Comparison of ENCODE assay signal across 10 mouse cellular contexts in the genomic region with DNA sequence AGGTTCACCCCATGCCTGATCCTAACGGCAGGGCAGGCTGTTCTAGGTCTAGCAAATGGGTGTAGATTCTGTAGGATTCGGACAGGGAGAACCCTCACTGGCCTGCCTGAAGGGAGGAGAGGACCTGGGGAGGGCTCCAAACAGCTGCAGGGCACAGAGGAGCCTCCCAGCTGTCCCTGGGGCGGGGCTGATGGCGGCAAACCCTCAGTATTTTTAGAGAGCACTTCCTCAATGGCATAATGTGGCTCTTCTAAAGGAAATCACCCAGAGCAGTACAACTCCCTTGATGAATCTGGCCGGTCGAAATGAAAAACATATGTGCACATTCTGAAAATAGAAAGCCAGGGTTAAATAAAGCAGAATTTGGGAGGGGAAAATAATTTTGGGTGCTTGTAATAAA.
DNase-seq lines count a peak whose midpoint lies in the region; ATAC-seq and TF ChIP-seq lines count a peak whose summit lies in the region.
"Had no signal": no experiment of that assay in that cellular context is flagged by ENCODE, and none has a peak within 500 bp of the region (broad histone marks: within the 10 kb centered on the region; RNA-seq: fewer than 3 reads in every experiment).

No protein-coding gene starts in this region.

- H3K4me2 ChIP-seq in forebrain, embryonic 12.5 days = no peak overlapping the region
- no peak overlapping the region for H3K4me2 ChIP-seq in intestine, embryonic 15.5 days (replicated peaks)
- H3K4me2 ChIP-seq: heart, embryonic 15.5 days had no signal

- TF ChIP-seq POLR2A in kidney, adult 2 months (IDR thresholded peaks at IDR 0.05; ENCODE audit: low read depth, low read length) = no peak

- no peak for DNase-seq in forebrain, embryonic 10.5 days (ENCODE audit: extremely low spot score, low spot score)
- peak; percentile 56 to 57 for DNase-seq in spleen, postnatal 36 days (ENCODE audit: low spot score in 2 of 2)
- DNase-seq in kidney, adult 2 months = no peak
- DNase-seq in kidney, adult 18-20 months = no peak
- DNase-seq: lung, adult 18-20 months had no signal

- no peak overlapping the region for H3K4me3 ChIP-seq in forebrain, embryonic 10.5 days
- H3K4me3 ChIP-seq in forebrain, embryonic 12.5 days (replicated peaks) = no peak overlapping the region
- H3K4me3 ChIP-seq in intestine, embryonic 15.5 days (replicated peaks) = no peak overlapping the region
- no peak overlapping the region for H3K4me3 ChIP-seq in kidney, adult 2 months (ENCODE audit: insufficient read depth, low read depth, low read length)
- H3K4me3 ChIP-seq: heart, embryonic 15.5 days had no signal

- ATAC-seq in forebrain, embryonic 12.5 days (ENCODE audit: low FRiP score) = no peak
- ATAC-seq in common myeloid progenitor, adult 5-6 weeks (replicated peaks; ENCODE audit: low read depth, poor library complexity, severe bottlenecking) = peak; percentile 67
- 0 out of 2 replicates have a peak, but pooled peaks have one; percentile 36 for ATAC-seq in intestine, embryonic 15.5 days
- ATAC-seq in inflammation-experienced regulatory T-cells, adult 6 months = no peak

- H3K36me3 ChIP-seq in forebrain, embryonic 10.5 days (replicated peaks) = no peaks in the 10 kb centered on the region
- H3K36me3 ChIP-seq in forebrain, embryonic 12.5 days (replicated peaks) = no peaks in the 10 kb centered on the region
- H3K36me3 ChIP-seq in intestine, embryonic 15.5 days = no peaks in the 10 kb centered on the region
- H3K36me3 ChIP-seq in kidney, adult 2 months (ENCODE audit: control insufficient read depth, insufficient read depth, low read length) = peaks cover 8% of the 10 kb centered on the region
- H3K36me3 ChIP-seq: heart, embryonic 15.5 days had no signal

- TF ChIP-seq CTCF in kidney, adult 2 months (conservative IDR thresholded peaks at IDR 0.05; ENCODE audit: insufficient read depth, insufficient read length, low read depth, low read length) = no peak

- H3K4me1 ChIP-seq in forebrain, embryonic 10.5 days = peaks cover 18% of the 10 kb centered on the region
- peaks cover 6% of the 10 kb centered on the region; the same call in 1 of the 2 replicates for H3K4me1 ChIP-seq in forebrain, embryonic 12.5 days
- H3K4me1 ChIP-seq in intestine, embryonic 15.5 days (replicated peaks) = peaks cover 5% of the 10 kb centered on the region
- H3K4me1 ChIP-seq in kidney, adult 2 months (ENCODE audit: control insufficient read depth, insufficient read depth, low read length) = no peaks in the 10 kb centered on the region; the same call in 1 of the 2 replicates

- H3K9ac ChIP-seq in forebrain, embryonic 12.5 days = no peak overlapping the region
- H3K9ac ChIP-seq in intestine, embryonic 15.5 days = no peak overlapping the region
- H3K9ac ChIP-seq: heart, embryonic 15.5 days had no signal

- peaks cover 4% of the 10 kb centered on the region; the same call in 1 of the 2 replicates for H3K27me3 ChIP-seq in forebrain, embryonic 10.5 days (ENCODE audit: poor library complexity, severe bottlenecking)
- H3K27me3 ChIP-seq in forebrain, embryonic 12.5 days = 0 out of 2 replicates have a peak, but pooled peaks cover 5% of the 10 kb centered on the region
- H3K27me3 ChIP-seq in intestine, embryonic 15.5 days (replicated peaks) = no peaks in the 10 kb centered on the region
- no peaks in the 10 kb centered on the region for H3K27me3 ChIP-seq in kidney, adult 2 months (replicated peaks; ENCODE audit: control insufficient read depth, insufficient read depth, low read length)
- H3K27me3 ChIP-seq: heart, embryonic 15.5 days had no signal

- WGBS in forebrain, embryonic 10.5 days = 70% methylated on average over 6 of the region's 6 CpGs
- WGBS in forebrain, embryonic 12.5 days = 73% methylated on average over 6 of the region's 6 CpGs
- WGBS in intestine, embryonic 15.5 days = 74% methylated on average over 6 of the region's 6 CpGs
- WGBS in kidney, adult 2 months = 69% methylated on average over 6 of the region's 6 CpGs

- H3K9me3 ChIP-seq in forebrain, embryonic 10.5 days = no peaks in the 10 kb centered on the region
- H3K9me3 ChIP-seq in forebrain, embryonic 12.5 days = no peaks in the 10 kb centered on the region
- H3K9me3 ChIP-seq in intestine, embryonic 15.5 days = no peaks in the 10 kb centered on the region
- H3K9me3 ChIP-seq: heart, embryonic 15.5 days had no signal

- H3K27ac ChIP-seq in forebrain, embryonic 10.5 days = peak overlapping the region; percentile 56; the same call in 1 of the 2 replicates
- no peak overlapping the region for H3K27ac ChIP-seq in forebrain, embryonic 12.5 days
- no peak overlapping the region for H3K27ac ChIP-seq in intestine, embryonic 15.5 days
- no peak overlapping the region for H3K27ac ChIP-seq in kidney, adult 2 months (ENCODE audit: insufficient read depth, low read depth, low read length)
- H3K27ac ChIP-seq: heart, embryonic 15.5 days had no signal

Comparison
In these comparisons a context has a peak if more than half of its experiments do, and no peak if none do; other contexts are left out.
1. DNase-seq: peak in spleen, postnatal 36 days (2 of 2); none in forebrain, embryonic 10.5 days (single experiment), kidney, adult 2 months (single experiment) and kidney, adult 18-20 months (single experiment).
2. ATAC-seq: peak in common myeloid progenitor, adult 5-6 weeks (single experiment) and intestine, embryonic 15.5 days (single experiment); none in forebrain, embryonic 12.5 days (single experiment) and inflammation-experienced regulatory T-cells, adult 6 months (single experiment).